Mouse (Mus musculus): ENCODE measurements around the gene Gm20403. TPM values are rescaled to one million over a fixed set of nuclear protein-coding genes. Genes with fewer than 3 reads are reported as not detected.

Gm20403 gene
- total and polyA plus RNA-seq, 3 experiments: not detected

DNA sequence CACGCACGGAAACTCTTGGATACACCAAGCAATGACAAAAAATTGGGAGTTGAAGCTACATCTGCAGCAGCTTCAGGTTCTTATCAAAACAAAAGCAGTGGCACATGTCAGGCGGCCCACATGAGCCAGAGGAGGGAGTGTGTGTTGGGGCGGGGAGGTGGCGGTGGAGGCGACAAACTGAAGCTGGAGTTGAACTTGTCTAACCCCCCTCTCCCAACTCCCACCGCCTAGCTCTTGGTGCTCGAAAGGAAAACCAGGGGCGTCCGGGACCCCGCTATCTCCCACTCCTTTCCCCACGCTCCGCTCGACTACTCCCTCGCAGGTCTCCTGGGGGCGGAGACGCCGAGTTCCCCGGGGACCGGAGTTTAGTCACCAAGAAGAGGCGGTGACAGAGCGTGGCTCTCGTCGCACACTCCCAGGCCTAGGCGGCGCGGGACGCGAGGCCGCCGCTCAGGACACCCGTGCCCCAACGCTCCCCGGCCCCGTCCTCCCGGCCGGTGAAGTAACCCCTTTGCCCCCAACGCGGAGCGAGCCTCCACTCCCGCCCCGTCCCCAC lies 1.6 kb downstream of the Gm20403 start:
- Histone ChIP-seq H3K9ac (ENCODE audit: control insufficient read depth, low read depth, low read length, poor library complexity, severe bottlenecking) (peak overlapping the region; percentile 100), H3K79me2 (ENCODE audit: control insufficient read depth, insufficient read depth, low read length, poor library complexity) (peaks cover 58% of the 10 kb centered on the region), H3K27ac (ENCODE audit: control insufficient read depth, low read depth, low read length) (peak overlapping the region; percentile 100), H3K27me3 (ENCODE audit: control insufficient read depth in 1 of 2, insufficient read depth in 2 of 2, low read length in 2 of 2) (no peaks in the 10 kb centered on the region), H3K4me3 (ENCODE audit: control insufficient read depth in 1 of 2, insufficient read depth in 1 of 2, low read depth in 2 of 2, low read length in 2 of 2) (peak overlapping the region; percentile 66 to 97), H3K36me3 (ENCODE audit: control insufficient read depth in 1 of 2, insufficient read depth in 2 of 2, low read length in 2 of 2) (peaks cover 22 to 62% of the 10 kb centered on the region in 2 experiments), H3K9me3 (replicated peaks; ENCODE audit: insufficient read depth, low read length) (no peaks in the 10 kb centered on the region), H3K4me1 (ENCODE audit: control insufficient read depth in 1 of 2, insufficient read depth in 2 of 2, low read length in 2 of 2) (peaks cover 36 to 40% of the 10 kb centered on the region in 2 experiments)
- TF ChIP-seq RAD21 (IDR thresholded peaks at IDR 0.05; ENCODE audit: low read depth, low read length): no peak
- no peak for TF ChIP-seq MEF2A (IDR thresholded peaks at IDR 0.05; ENCODE audit: extremely low read depth, insufficient replicate concordance, low read depth, low read length, poor library complexity, severe bottlenecking)
- peak; percentile 99 for TF ChIP-seq MXI1 (IDR thresholded peaks at IDR 0.05; ENCODE audit: low read depth, low read length)
- TF ChIP-seq ETS1 (IDR thresholded peaks at IDR 0.05; ENCODE audit: low read depth, low read length): peak; percentile 61; the same call in 1 of the 2 replicates
- TF ChIP-seq BHLHE40 (IDR thresholded peaks at IDR 0.05; ENCODE audit: borderline replicate concordance, low read depth, low read length): peak; percentile 71; the same call in 1 of the 2 replicates
- peak; percentile 95 for TF ChIP-seq SIN3A (IDR thresholded peaks at IDR 0.05; ENCODE audit: low read length)
- TF ChIP-seq MAZ (IDR thresholded peaks at IDR 0.05; ENCODE audit: low read depth, low read length): peak; percentile 70; the same call in 1 of the 2 replicates
- no peak for TF ChIP-seq TBP (IDR thresholded peaks at IDR 0.05; ENCODE audit: low read depth, low read length)
- TF ChIP-seq USF1 (IDR thresholded peaks at IDR 0.05; ENCODE audit: low read depth, low read length): peak; percentile 70
- TF ChIP-seq ELF1 (IDR thresholded peaks at IDR 0.05; ENCODE audit: low read depth, low read length): no peak
- TF ChIP-seq MYC (IDR thresholded peaks at IDR 0.05; ENCODE audit: low read depth, low read length): peak; percentile 87
- no peak; the same call in 1 of the 2 replicates for TF ChIP-seq CHD1 (IDR thresholded peaks at IDR 0.05; ENCODE audit: low read depth, low read length)
- peak; percentile 30 to 43; a peak in 2 of 4 replicates for TF ChIP-seq POLR2A (IDR thresholded peaks at IDR 0.05; ENCODE audit: control insufficient read depth in 1 of 2, insufficient read depth in 1 of 2, low read depth in 1 of 2, low read length in 2 of 2, poor library complexity in 1 of 2)
- TF ChIP-seq TAL1 (IDR thresholded peaks at IDR 0.05; ENCODE audit: low read length): peak; percentile 59
- 0 out of 2 replicates have a peak, but pooled peaks have one; percentile 15 for TF ChIP-seq RCOR1 (IDR thresholded peaks at IDR 0.05; ENCODE audit: low read depth, low read length)
- peak; percentile 93 for TF ChIP-seq MAX (IDR thresholded peaks at IDR 0.05; ENCODE audit: low read length)
- TF ChIP-seq USF2 (IDR thresholded peaks at IDR 0.05; ENCODE audit: borderline replicate concordance in 1 of 2, insufficient read depth in 1 of 2, low read depth in 1 of 2, low read length in 2 of 2): 0 out of 4 replicates have a peak, but pooled peaks of 1 of the 2 experiments have one; percentile 27
- peak in 1 of 2 experiments; percentile 16; a peak in 1 of 4 replicates for TF ChIP-seq EP300 (IDR thresholded peaks at IDR 0.05; ENCODE audit: low read depth in 1 of 2, low read length in 2 of 2)
- no peak for TF ChIP-seq ZNF384 (IDR thresholded peaks at IDR 0.05; ENCODE audit: low read depth, low read length)
- no peak for TF ChIP-seq CTCF (IDR thresholded peaks at IDR 0.05 in 2 of 3, conservative IDR thresholded peaks at IDR 0.05 in 1 of 3; ENCODE audit: control insufficient read depth in 1 of 3, insufficient read depth in 1 of 3, low read depth in 2 of 3, low read length in 3 of 3, poor library complexity in 1 of 3, severe bottlenecking in 1 of 3)
- TF ChIP-seq TCF12 (IDR thresholded peaks at IDR 0.05; ENCODE audit: low read depth, low read length): peak; percentile 39; the same call in 1 of the 2 replicates
- TF ChIP-seq UBTF (IDR thresholded peaks at IDR 0.05; ENCODE audit: borderline replicate concordance, insufficient read depth, low read depth, low read length): peak; percentile 85; the same call in 1 of the 2 replicates
- DNase-seq (ENCODE audit: low read depth, low spot score): peak; percentile 88
